In the genomic region with DNA sequence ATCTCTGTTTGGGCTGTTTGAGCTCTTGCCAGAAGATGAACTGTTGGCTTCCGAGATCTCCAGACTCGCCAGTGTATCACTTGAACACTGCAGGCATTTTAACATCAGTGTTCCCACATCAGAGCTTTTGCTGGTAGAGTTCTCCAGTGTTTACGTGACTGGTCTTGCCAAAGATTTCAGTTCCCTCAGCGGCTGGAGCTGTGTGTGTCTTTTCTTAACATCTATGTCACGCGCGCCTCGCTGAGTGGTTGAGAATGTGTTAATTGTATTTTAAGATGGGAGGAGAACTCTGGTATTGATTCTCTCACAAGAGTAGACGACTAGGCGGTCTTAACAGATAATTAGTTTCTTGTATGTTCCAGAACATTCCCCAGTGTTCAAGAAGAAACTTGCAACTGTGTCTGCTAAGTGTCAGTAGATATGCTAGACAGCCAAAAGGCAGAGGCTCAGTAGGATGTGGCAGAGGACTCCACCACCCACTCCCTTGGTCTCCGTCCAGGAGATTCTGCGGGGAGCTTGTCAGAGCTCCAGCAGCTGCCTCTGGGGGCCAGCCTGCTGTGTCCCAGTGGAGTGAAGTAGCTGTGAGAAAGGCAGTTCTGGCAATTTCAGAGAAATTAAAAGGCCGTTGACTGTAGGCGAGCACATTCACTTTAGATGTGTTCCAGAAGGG, we compare ENCODE assay signal across 8 mouse cellular contexts. TPM values are rescaled to one million over a fixed set of nuclear protein-coding genes. Genes with fewer than 3 reads are reported as not detected.
DNase-seq lines count a peak whose midpoint lies in the region; ATAC-seq lines count a peak whose summit lies in the region.

No protein-coding gene starts in this region.

- no peak overlapping the region for H3K4me2 ChIP-seq in forebrain, embryonic 11.5 days (ENCODE audit: low read depth, low read length, severe bottlenecking)
- peak overlapping the region; percentile 39 for H3K4me2 ChIP-seq in heart, embryonic 13.5 days
- H3K4me2 ChIP-seq in liver, embryonic 16.5 days (ENCODE audit: low read depth, low read length): no peak overlapping the region

- H3K9ac ChIP-seq in forebrain, embryonic 11.5 days (ENCODE audit: low read length): no peak overlapping the region; the same call in 1 of the 2 replicates
- peak overlapping the region; percentile 41 for H3K9ac ChIP-seq in heart, embryonic 13.5 days
- no peak overlapping the region for H3K9ac ChIP-seq in liver, embryonic 16.5 days (ENCODE audit: low read depth, low read length)

- DNase-seq in cerebellum, adult 11-12 months: peak; percentile 37
- no peak for DNase-seq in cerebellum, adult 8-10 months
- DNase-seq in forebrain, embryonic 11.5 days (ENCODE audit: low spot score): no peak
- peak; percentile 83 to 85 for DNase-seq in layer of hippocampus, adult 18-20 months (ENCODE audit: low spot score in 2 of 2)
- peak; percentile 51 for DNase-seq in right cerebral cortex, postnatal 4 days

- H3K27ac ChIP-seq in forebrain, embryonic 11.5 days (ENCODE audit: low read depth, low read length): 0 out of 2 replicates have a peak overlapping the region, but pooled peaks have one; percentile 2
- H3K27ac ChIP-seq in heart, embryonic 13.5 days (replicated peaks): peak overlapping the region; percentile 83
- H3K27ac ChIP-seq in liver, embryonic 16.5 days (ENCODE audit: low read length): no peak overlapping the region

- H3K4me3 ChIP-seq in forebrain, embryonic 11.5 days (ENCODE audit: low read depth, low read length): no peak overlapping the region
- no peak overlapping the region for H3K4me3 ChIP-seq in heart, embryonic 13.5 days
- no peak overlapping the region for H3K4me3 ChIP-seq in liver, embryonic 16.5 days (ENCODE audit: low read depth, low read length)

- no peaks in the 10 kb centered on the region for H3K9me3 ChIP-seq in forebrain, embryonic 11.5 days (ENCODE audit: control insufficient read depth, low read length)
- no peaks in the 10 kb centered on the region for H3K9me3 ChIP-seq in heart, embryonic 13.5 days
- no peaks in the 10 kb centered on the region for H3K9me3 ChIP-seq in liver, embryonic 16.5 days (replicated peaks; ENCODE audit: control insufficient read depth, low read length)

- H3K27me3 ChIP-seq in forebrain, embryonic 11.5 days (ENCODE audit: control insufficient read depth, insufficient read depth, low read length): no peaks in the 10 kb centered on the region
- H3K27me3 ChIP-seq in heart, embryonic 13.5 days (replicated peaks): no peaks in the 10 kb centered on the region
- H3K27me3 ChIP-seq in liver, embryonic 16.5 days (ENCODE audit: control insufficient read depth, insufficient read depth, low read depth, low read length): no peaks in the 10 kb centered on the region

- H3K4me1 ChIP-seq in forebrain, embryonic 11.5 days (replicated peaks; ENCODE audit: control insufficient read depth, insufficient read depth, low read length): peaks cover 8% of the 10 kb centered on the region; the same call in 1 of the 2 replicates
- peaks cover 71% of the 10 kb centered on the region for H3K4me1 ChIP-seq in heart, embryonic 13.5 days
- H3K4me1 ChIP-seq in liver, embryonic 16.5 days (ENCODE audit: control insufficient read depth, low read depth, low read length): peaks cover 8% of the 10 kb centered on the region

- H3K36me3 ChIP-seq in forebrain, embryonic 11.5 days (ENCODE audit: control insufficient read depth, insufficient read depth, low read length): no peaks in the 10 kb centered on the region
- peaks cover 24% of the 10 kb centered on the region for H3K36me3 ChIP-seq in heart, embryonic 13.5 days
- H3K36me3 ChIP-seq in liver, embryonic 16.5 days (ENCODE audit: control insufficient read depth, insufficient read depth): no peaks in the 10 kb centered on the region

- no peak for ATAC-seq in forebrain, embryonic 11.5 days (replicated peaks; ENCODE audit: low FRiP score)
- 0 out of 2 replicates have a peak, but pooled peaks have one; percentile 45 for ATAC-seq in heart, embryonic 13.5 days (ENCODE audit: extremely low read depth, insufficient number of reproducible peaks, low FRiP score, low TSS enrichment)
- peak; percentile 27; the same call in 1 of the 2 replicates for ATAC-seq in liver, embryonic 16.5 days (ENCODE audit: low read depth)
- no peak for ATAC-seq in granulocyte monocyte progenitor cell, adult 5-6 weeks (replicated peaks; ENCODE audit: poor library complexity, severe bottlenecking)

- WGBS in forebrain, embryonic 11.5 days: 58% methylated on average over 14 of the region's 14 CpGs
- WGBS in heart, embryonic 13.5 days: 23% methylated on average over 14 of the region's 14 CpGs
- 75% methylated on average over 14 of the region's 14 CpGs for WGBS in liver, embryonic 16.5 days (ENCODE audit: insufficient replicate concordance)

RNA-seq across cellular contexts. Expression of a gene that starts 29.3 kb away (rescaled TPM):
- 26.3 and 32.8 TPM in 2 replicates for polyA plus RNA-seq in forebrain, embryonic 11.5 days (2014; fragmentation: Nextera tagmentation; extraction: Ambion mirVana)
- 9.6 and 10.8 TPM in 2 replicates for polyA plus RNA-seq in heart, embryonic 13.5 days (2015; fragmentation: Nextera tagmentation; extraction: Ambion mirVana)
- 10 to 100 TPM; 41.2 to 42.7 TPM for total RNA-seq in layer of hippocampus, adult 18-20 months (2021)
- polyA plus RNA-seq in liver, embryonic 16.5 days (2015; fragmentation: Nextera tagmentation; extraction: Ambion mirVana): 3.0 and 3.2 TPM in 2 replicates
- total RNA-seq in granulocyte monocyte progenitor cell, adult 5-6 weeks (2014; fragmentation: Nextera tagmentation): 2.9 and 4.4 TPM in 2 replicates
- 0.10 and 0.95 TPM in 2 replicates for total RNA-seq in granulocyte monocyte progenitor cell, adult 5-6 weeks (2017)

Comparison
In these comparisons a context has a peak if more than half of its experiments do, and no peak if none do; other contexts are left out.
1. DNase-seq: peak in cerebellum, adult 11-12 months (single experiment), layer of hippocampus, adult 18-20 months (2 of 2) and right cerebral cortex, postnatal 4 days (single experiment); none in cerebellum, adult 8-10 months (single experiment) and forebrain, embryonic 11.5 days (single experiment).
2. ATAC-seq: peak in heart, embryonic 13.5 days (single experiment) and liver, embryonic 16.5 days (single experiment); none in forebrain, embryonic 11.5 days (single experiment) and granulocyte monocyte progenitor cell, adult 5-6 weeks (single experiment).